Mouse (Mus musculus) ovary, adult 18-20 months (tissue): ENCODE data around the gene Krt36.

Experiments used
- DNase-seq: peaks from one replicate; pipeline ENCODE4 v3.0.0; 2022; ENCODE audit warnings: low spot score, mixed read lengths

Krt36 gene

DNA sequence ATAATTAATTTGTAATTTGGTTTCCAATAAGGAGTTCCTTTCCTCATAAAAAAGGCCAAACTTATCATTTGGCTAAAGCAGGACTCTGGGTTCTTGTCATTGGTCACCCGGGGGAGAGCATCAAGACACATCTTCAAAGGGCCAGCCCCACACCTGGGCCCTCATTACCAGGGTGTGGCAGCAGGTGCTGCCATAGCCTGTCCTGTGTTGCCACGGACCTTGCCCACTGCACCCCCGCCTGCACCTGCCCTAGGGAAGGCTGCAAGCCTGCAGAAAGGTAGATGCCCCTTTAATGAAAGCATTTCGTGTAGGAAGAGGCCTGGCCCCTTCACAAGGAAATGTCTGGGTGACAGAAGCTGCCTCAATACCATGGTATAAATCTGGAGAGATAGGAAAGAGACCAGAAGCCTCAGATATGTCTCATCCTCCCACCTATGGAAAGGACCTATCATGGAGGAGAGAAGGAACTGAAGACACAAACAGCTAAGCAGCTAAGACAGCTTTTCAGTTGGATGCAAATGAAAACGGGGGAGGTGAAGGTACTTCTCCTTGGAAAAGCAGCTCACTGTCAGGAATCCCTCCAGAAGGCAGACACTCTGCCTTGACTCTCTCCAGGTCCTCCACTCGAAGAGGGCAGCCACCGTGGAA, 16.9 kb downstream of the Krt36 start:
- no peak for DNase-seq

DNA sequence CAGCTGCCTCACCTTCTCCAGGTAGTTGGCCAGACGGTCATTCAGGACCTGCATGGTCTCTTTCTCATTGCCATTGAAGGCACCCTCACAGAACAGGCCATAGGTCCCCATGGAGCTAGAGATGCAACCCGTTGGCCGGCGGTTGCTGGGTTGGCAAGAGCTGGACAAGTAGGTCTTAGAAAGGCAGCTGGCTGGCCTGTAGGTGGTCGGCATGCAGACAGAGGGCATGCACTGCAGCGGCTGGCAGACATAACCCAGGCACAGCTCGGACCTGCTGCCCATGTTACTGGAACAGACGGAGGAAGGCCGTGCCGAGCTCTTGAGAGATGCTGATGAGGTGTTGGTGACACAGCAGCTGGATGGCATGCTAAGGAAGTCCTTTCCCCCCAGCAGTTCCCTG, 17.6 kb downstream of the Krt36 start, which contains the start of gene Krt32:
Krt32 (minus strand) TSS at position 366 of the 400 bp plus-strand sequence.
- no peak for DNase-seq

DNA sequence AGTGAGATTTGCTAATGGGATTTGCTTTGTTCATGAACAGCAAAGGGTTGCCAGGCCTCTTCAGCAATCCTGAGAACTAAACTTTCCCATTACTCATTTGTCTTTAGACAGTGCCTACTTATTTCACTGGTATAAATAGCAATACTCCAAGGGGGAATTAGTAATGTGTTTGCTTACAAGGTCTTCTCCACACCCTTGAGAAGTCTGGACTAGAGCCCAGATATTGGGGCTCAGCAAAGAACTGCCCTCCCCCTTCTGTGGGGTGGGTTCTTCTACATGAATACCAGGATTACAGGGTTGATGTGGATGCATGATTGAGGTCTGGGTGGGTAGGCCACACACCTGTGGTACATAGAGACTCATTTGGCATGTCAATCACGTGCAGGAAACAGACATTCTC, 31.6 kb downstream of the Krt36 start:
- no peak for DNase-seq

DNA sequence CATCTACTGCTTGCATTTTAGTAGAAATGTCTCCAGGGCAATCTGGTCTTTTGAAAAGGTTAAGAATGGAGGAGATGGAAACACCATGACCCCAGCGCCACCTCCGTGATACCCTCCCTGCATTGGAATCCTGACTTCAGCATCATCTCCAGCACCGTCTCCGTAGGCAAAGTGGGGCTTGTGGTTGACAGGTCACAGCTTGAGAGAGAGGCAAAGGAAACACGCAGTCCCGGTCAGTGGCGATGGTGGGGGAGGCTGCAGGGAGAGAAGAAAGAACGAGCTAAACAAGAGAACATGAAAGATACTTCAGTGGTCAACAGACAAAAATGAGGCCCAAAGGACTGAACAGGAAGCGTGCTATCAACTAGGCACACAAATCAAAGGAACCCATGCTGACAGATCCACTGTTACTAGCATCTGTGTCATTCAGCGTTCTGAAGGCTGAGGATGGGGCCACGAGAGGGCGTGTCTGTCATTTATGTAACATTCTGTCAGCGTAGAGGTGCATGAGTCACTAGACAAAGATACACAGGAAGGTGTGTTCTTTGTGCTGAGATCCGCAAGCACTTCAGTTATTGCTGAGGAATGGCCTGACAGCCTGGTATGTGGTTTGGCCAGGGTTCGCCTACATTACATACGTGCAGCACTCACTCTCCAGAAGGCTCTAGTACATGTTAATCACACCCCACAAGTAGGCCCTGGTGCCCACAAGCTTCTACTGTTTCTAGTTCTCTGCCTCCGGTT, 38.0 kb downstream of the Krt36 start:
- DNase-seq: no peak

DNA sequence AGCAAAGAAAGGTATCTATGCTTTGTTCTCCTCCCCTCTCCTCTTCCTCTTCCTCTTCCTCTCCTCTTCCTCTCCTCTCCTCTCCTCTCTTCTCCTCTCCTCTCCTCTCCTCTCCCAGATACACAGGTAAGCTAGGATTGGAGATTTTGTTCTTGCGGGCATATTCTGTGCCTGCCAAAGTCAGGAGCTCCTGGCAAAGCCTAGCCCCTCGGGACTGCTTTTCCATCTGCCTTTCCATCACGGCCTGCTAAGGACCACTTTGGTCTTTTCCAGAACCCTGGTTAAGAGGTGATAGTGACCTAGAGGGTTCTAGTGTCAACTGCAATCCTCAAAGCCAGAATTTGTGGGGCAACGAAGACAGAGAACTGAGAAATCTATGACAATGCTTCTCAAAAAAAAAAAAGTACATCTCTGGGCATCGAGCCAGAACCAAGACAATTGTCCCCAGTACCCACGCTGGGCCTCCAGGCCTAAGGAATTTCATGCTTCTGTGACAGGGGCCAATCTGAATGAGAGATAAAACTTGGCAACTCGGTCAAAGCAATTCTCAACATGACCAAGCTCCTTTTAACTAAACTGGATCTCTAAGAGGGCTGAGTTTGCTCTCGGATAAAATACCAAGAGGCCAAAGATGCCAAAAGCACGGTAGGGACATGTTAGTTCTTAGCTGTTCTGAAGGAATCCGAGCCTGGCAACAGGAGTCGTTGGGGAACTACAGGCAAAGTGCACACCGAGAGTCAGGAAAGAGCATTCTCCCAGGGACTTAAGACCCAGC, 39.0 kb downstream of the Krt36 start:
- DNase-seq: no peak

DNA sequence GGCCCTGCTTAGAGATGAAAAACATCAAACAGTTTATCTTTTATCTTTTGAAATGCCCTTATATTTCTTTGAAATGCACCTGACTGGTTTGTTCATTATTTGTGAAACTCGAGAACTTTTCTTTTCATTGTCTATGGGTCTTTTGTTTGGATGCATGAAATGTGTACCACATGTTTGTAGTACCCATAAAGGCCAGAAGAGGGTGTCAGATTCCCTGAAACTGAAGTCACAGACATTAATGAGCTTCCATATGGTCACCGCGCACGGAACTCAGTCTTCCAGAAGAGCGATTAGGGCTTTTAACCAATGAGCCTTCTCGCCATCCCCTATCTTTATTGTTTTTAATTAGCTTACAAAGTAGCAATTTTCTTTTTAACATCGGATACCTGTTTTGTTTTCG, 46.6 kb downstream of the Krt36 start:
- DNase-seq: no peak

DNA sequence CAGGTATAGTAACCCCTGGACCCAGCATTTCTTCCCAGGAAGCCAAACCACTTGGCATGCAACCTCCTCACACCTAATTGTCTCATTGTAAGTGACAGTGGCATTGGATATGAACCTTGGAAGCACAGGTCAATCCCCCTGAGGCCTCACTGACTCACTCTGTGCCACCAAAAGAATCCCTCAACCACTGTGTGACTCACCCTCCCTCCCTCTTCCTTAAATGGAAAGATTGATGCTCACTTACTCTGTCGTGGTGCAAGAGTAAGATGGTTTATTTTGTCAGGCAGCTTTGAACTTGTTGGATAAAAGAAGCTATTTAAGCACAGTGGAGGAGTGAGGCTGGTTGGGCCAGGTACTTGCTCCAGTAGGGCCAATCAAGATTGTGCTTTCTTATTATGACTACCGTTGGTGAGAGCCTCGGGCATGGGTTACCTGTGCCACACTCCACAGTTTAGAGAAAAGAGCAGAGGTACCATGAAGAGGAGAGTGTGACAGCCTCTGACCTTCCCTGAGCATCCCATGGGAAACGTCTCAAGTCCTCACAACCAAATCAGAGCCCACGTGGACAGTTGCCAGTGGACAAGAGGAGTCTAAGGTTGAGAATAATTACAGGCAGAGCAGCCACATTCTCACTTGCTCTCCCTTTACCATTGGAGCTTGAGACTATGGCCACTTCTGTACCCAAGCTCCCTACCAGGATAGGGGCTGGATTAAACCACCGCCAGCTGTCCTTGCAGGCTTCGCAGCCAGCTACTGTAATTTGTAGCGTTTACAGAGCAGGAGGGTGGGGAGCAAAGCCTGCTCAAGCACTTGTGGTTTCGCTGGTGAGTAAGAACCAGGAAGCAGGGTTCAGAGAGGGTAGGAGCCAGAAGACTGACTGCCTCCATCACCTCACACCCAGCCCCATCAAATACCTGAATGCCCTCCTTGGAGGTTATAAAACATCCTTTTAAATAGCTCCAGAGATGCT, 49.5 kb downstream of the Krt36 start:
- no peak for DNase-seq
